15 mouse cellular contexts compared by ENCODE assay signal in genomic region chr1:159621321-159621720, GRCm38 (mm10).
DNase-seq lines count a peak whose midpoint lies in the region; ATAC-seq and TF ChIP-seq lines count a peak whose summit lies in the region.
"Had no signal": no experiment of that assay in that cellular context is flagged by ENCODE, and none has a peak within 500 bp of the region (broad histone marks: within the 10 kb centered on the region; RNA-seq: fewer than 3 reads in every experiment).

No protein-coding gene starts in this region.

- no peak overlapping the region for H3K9ac ChIP-seq in embryonic facial prominence, embryonic 11.5 days (replicated peaks; ENCODE audit: low read length)
- H3K9ac ChIP-seq: embryonic facial prominence, embryonic 13.5 days; forebrain, postnatal 0 days; liver, postnatal 0 days; midbrain, embryonic 12.5 days; neural tube, embryonic 15.5 days had no signal

- H3K9me3 ChIP-seq in embryonic facial prominence, embryonic 11.5 days (replicated peaks; ENCODE audit: control insufficient read depth, low read length), result no peaks in the 10 kb centered on the region
- no peaks in the 10 kb centered on the region for H3K9me3 ChIP-seq in embryonic facial prominence, embryonic 10.5 days
- H3K9me3 ChIP-seq: embryonic facial prominence, embryonic 13.5 days; midbrain, embryonic 12.5 days; neural tube, embryonic 15.5 days had no signal

- TF ChIP-seq CTCF in brain, embryonic 14.5 days (IDR thresholded peaks at IDR 0.05; ENCODE audit: borderline replicate concordance, extremely low read depth, insufficient read depth, insufficient read length), result no peak

- WGBS in embryonic facial prominence, embryonic 11.5 days, result 52% methylated on average over 1 of the region's 1 CpGs
- 63% methylated on average over 1 of the region's 1 CpGs for WGBS in embryonic facial prominence, embryonic 10.5 days

- H3K4me3 ChIP-seq in embryonic facial prominence, embryonic 11.5 days (ENCODE audit: low read depth, low read length), result no peak overlapping the region
- no peak overlapping the region for H3K4me3 ChIP-seq in embryonic facial prominence, embryonic 10.5 days
- no peak overlapping the region for H3K4me3 ChIP-seq in myocyte
- H3K4me3 ChIP-seq: embryonic facial prominence, embryonic 13.5 days; midbrain, embryonic 12.5 days; neural tube, embryonic 15.5 days had no signal

- no peaks in the 10 kb centered on the region for H3K79me2 ChIP-seq in myocyte (ENCODE audit: control insufficient read depth, insufficient read depth)

- no peak for ATAC-seq in embryonic facial prominence, embryonic 11.5 days (replicated peaks; ENCODE audit: insufficient number of reproducible peaks, low FRiP score, low TSS enrichment, low read depth)
- ATAC-seq: forebrain, postnatal 0 days; liver, postnatal 0 days had no signal

- no peaks in the 10 kb centered on the region for H3K4me1 ChIP-seq in embryonic facial prominence, embryonic 11.5 days (ENCODE audit: control insufficient read depth, insufficient read depth, low read length)
- H3K4me1 ChIP-seq in embryonic facial prominence, embryonic 10.5 days, result no peaks in the 10 kb centered on the region
- H3K4me1 ChIP-seq: embryonic facial prominence, embryonic 13.5 days; midbrain, embryonic 12.5 days had no signal

- H3ac ChIP-seq in myocyte (ENCODE audit: control insufficient read depth, insufficient read length), result no peak overlapping the region

- TF ChIP-seq POLR2A in brain, embryonic 14.5 days (IDR thresholded peaks at IDR 0.05; ENCODE audit: borderline replicate concordance, extremely low read depth, insufficient read depth, insufficient read length, poor library complexity, severe bottlenecking), result no peak
- no peak for TF ChIP-seq POLR2A in myocyte (IDR thresholded peaks at IDR 0.05; ENCODE audit: insufficient read length, low read depth)

- H3K27me3 ChIP-seq in embryonic facial prominence, embryonic 11.5 days (ENCODE audit: control insufficient read depth, insufficient read depth, low read length), result no peaks in the 10 kb centered on the region
- no peaks in the 10 kb centered on the region for H3K27me3 ChIP-seq in embryonic facial prominence, embryonic 10.5 days (replicated peaks; ENCODE audit: low read depth, poor library complexity, severe bottlenecking)
- H3K27me3 ChIP-seq in myocyte (ENCODE audit: control insufficient read depth, insufficient read depth, insufficient read length), result no peaks in the 10 kb centered on the region
- H3K27me3 ChIP-seq: embryonic facial prominence, embryonic 13.5 days; midbrain, embryonic 12.5 days; neural tube, embryonic 15.5 days had no signal

- H3K36me3 ChIP-seq in embryonic facial prominence, embryonic 11.5 days (replicated peaks; ENCODE audit: control insufficient read depth, insufficient read depth, low read depth, low read length), result no peaks in the 10 kb centered on the region
- no peaks in the 10 kb centered on the region for H3K36me3 ChIP-seq in embryonic facial prominence, embryonic 10.5 days (replicated peaks)
- no peaks in the 10 kb centered on the region for H3K36me3 ChIP-seq in myocyte (ENCODE audit: control insufficient read depth, insufficient read depth)
- H3K36me3 ChIP-seq: embryonic facial prominence, embryonic 13.5 days; midbrain, embryonic 12.5 days; neural tube, embryonic 15.5 days had no signal

- H3K27ac ChIP-seq in embryonic facial prominence, embryonic 11.5 days (replicated peaks; ENCODE audit: low read depth, low read length), result no peak overlapping the region
- no peak overlapping the region for H3K27ac ChIP-seq in embryonic facial prominence, embryonic 10.5 days (replicated peaks)
- H3K27ac ChIP-seq: embryonic facial prominence, embryonic 13.5 days; midbrain, embryonic 12.5 days; neural tube, embryonic 15.5 days had no signal

- H3K4me2 ChIP-seq in embryonic facial prominence, embryonic 11.5 days (ENCODE audit: low read depth, low read length), result no peak overlapping the region
- no peak overlapping the region for H3K4me2 ChIP-seq in myocyte (ENCODE audit: low read depth)
- H3K4me2 ChIP-seq: embryonic facial prominence, embryonic 13.5 days; midbrain, embryonic 12.5 days; neural tube, embryonic 15.5 days had no signal

- DNase-seq in embryonic facial prominence, embryonic 11.5 days (ENCODE audit: low spot score), result peak; percentile 83
- DNase-seq in embryonic facial prominence, embryonic 10.5 days (ENCODE audit: low spot score), result no peak
- peak; percentile 4 for DNase-seq in lung, postnatal 10 days
- DNase-seq in lung, postnatal 36 days, result no peak
- peak; percentile 32 for DNase-seq in brain, embryonic 14.5 days (ENCODE audit: low read depth)
- DNase-seq in right cerebral cortex, postnatal 4 days, result no peak
- DNase-seq in yolk sac, embryonic 10.5 days (ENCODE audit: low spot score), result no peak
- DNase-seq: cerebellum, adult 11 months; forebrain, postnatal 0 days; heart, postnatal 36 days; liver, postnatal 0 days had no signal

TF ChIP-seq in myocyte, 11 proteins besides CTCF, POLR2A, EP300 and RAD21:
- TF ChIP-seq REST (IDR thresholded peaks at IDR 0.05; ENCODE audit: insufficient read depth, insufficient read length) (peak; percentile 2), MAX (IDR thresholded peaks at IDR 0.05; ENCODE audit: low read depth) (no peak)

Comparison
In these comparisons a context has a peak if more than half of its experiments do, and no peak if none do; other contexts are left out.
1. DNase-seq: peak in embryonic facial prominence, embryonic 11.5 days (single experiment), lung, postnatal 10 days (single experiment) and brain, embryonic 14.5 days (single experiment); none in embryonic facial prominence, embryonic 10.5 days (single experiment), lung, postnatal 36 days (single experiment), right cerebral cortex, postnatal 4 days (single experiment) and yolk sac, embryonic 10.5 days (single experiment).